Mouse (Mus musculus) hindbrain, embryonic 15.5 days (tissue): Measurements from ENCODE around the gene Ttc28. TPM values are rescaled to one million over a fixed set of nuclear protein-coding genes. Genes with fewer than 3 reads are reported as not detected.
"Not testable (repeated sequence)": the region's sequence is repeated elsewhere in the genome, so short reads cannot be mapped to it uniquely, and the experiment has no call there.

Experiments used
- ATAC-seq: fragments of 200-750 bp; cut with Nextera tagmentation; 2 replicates; pipeline ENCODE4 v1.8.0; 2017; ENCODE audit warnings: low read depth, moderate number of reproducible peaks, moderate TSS enrichment; ENCODE audit not compliant: low FRiP score
- H3K27ac ChIP-seq: fragments of 300-500 bp; sonication (generic); replicated peaks from 2 replicates; pipeline ENCODE4 v1.5.1; 2015; ENCODE audit warnings: mild to moderate bottlenecking, inconsistent platforms
- H3K27me3 ChIP-seq: fragments of 300-500 bp; sonication (generic); 2 replicates; pipeline ENCODE4 v1.6.1; 2015; ENCODE audit warnings: control low read depth, inconsistent platforms
- H3K36me3 ChIP-seq: fragments of 300-500 bp; sonication (generic); 2 replicates; pipeline ENCODE4 v1.6.1; 2015; ENCODE audit warnings: control low read depth, inconsistent platforms
- H3K4me1 ChIP-seq: fragments of 300-500 bp; sonication (generic); replicated peaks from 2 replicates; pipeline ENCODE4 v1.6.1; 2015; ENCODE audit warnings: control low read depth, inconsistent platforms
- H3K4me2 ChIP-seq: fragments of 300-500 bp; sonication (generic); 2 replicates; pipeline ENCODE4 v1.6.1; 2015; ENCODE audit warnings: moderate library complexity, mild to moderate bottlenecking, inconsistent platforms
- H3K4me3 ChIP-seq: fragments of 300-500 bp; sonication (generic); 2 replicates; pipeline ENCODE4 v1.5.1; 2015; ENCODE audit warnings: mild to moderate bottlenecking, inconsistent platforms
- H3K9ac ChIP-seq: fragments of 300-500 bp; sonication (generic); 2 replicates; pipeline ENCODE4 v1.6.1; 2015; ENCODE audit warnings: inconsistent platforms
- H3K9me3 ChIP-seq: fragments of 300-500 bp; sonication (generic); 2 replicates; pipeline ENCODE4 v1.6.1; 2016; ENCODE audit warnings: control low read depth, inconsistent platforms
- WGBS: fragments of 180-500 bp; shearing (Covaris S2); methylation state at CpG from one replicate; pipeline ENCODE4 v1.1.7; 2015; 5-methylcytosine and 5-hydroxymethylcytosine counted together
- polyA plus RNA-seq: library from polyadenylated mRNA; unstranded; fragments of >200 nt; fragmentation: Nextera tagmentation; extraction: Ambion mirVana; gene quantifications from 2 replicates; pipeline ENCODE4 v1.2.1, GENCODE M21; 2015

The Ttc28 gene
- polyA plus RNA-seq, 1 experiment from 2014 or later: 20.5 TPM

DNA sequence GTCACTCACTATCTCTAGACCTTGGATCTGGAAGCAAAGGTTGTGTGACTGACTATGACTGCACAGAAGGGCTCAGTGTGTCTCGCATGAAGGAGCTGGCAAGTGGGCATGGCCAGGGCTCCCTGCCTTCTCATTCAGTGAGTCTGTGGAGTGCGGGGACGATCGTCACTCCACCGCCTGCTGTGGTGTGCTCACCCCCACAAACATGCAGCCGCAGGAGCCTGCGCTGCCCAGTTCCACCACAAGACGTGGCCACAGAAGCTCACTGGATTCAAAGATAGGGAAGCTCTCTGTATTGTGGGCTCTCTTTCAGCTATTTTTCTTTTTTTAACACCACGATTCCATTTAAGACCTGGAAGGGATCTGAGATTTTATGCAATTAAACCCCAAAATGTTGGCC, 374.8 kb downstream of the Ttc28 start:
- no peak overlapping the region for H3K9ac ChIP-seq
- 56% methylated on average over 9 of the region's 9 CpGs for WGBS

DNA sequence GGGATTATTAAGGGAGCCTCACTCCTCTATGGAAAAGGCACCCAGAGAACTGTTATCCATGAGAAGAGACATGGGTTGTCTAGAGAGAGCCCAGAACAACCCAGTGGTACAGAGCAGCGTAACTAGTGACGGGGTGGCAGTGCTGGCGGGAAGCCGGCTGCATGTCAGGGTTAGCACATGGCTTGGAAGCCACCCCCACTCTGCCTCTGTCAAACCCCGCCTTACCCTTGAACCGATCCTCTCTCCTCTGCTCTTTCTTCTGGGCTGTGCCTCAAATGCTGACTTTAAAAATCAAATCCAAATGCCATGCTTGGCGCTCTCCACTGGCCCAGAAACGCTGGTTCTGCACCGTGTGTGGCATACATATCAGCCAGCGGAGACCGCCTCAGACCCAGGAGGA, 375.2 kb downstream of the Ttc28 start:
- Histone ChIP-seq H3K4me1 (peaks cover 46% of the 10 kb centered on the region), H3K36me3 (no peaks in the 10 kb centered on the region), H3K4me3 (no peak overlapping the region), H3K4me2 (no peak overlapping the region), H3K9me3 (no peaks in the 10 kb centered on the region), H3K27me3 (no peaks in the 10 kb centered on the region), H3K9ac (no peak overlapping the region), H3K27ac (peak overlapping the region; percentile 86)
- peak; percentile 3; the same call in 1 of the 2 replicates for ATAC-seq
- 59% methylated on average over 11 of the region's 11 CpGs for WGBS

More for the DNA sequence above, 374.8 kb downstream of the Ttc28 start:
- Histone ChIP-seq H3K4me3 (no peak overlapping the region), H3K36me3 (no peaks in the 10 kb centered on the region), H3K4me2 (no peak overlapping the region), H3K9me3 (no peaks in the 10 kb centered on the region), H3K27me3 (no peaks in the 10 kb centered on the region), H3K4me1 (peaks cover 46% of the 10 kb centered on the region), H3K27ac (peak overlapping the region; percentile 59; the same call in 1 of the 2 replicates)
- ATAC-seq: no peak

DNA sequence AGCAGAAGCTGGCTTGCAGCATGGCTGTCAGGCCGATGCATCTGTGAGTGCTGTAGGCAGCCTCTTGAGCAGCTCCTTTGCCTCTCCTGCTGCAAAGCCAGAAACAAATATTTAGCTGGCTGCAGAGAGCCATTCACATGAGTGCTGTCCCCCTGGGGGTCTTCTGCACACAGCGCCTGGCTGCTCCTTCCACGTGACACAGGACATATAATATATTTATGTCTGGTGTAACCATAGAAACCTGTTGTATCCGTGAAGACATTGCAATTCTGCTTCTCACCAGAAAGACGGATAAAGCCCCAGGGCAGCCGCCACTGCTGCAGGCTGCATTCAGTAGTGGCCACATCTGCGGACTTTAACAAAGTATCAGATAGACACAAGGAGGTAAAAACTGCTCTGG, 376.6 kb downstream of the Ttc28 start:
- Histone ChIP-seq H3K4me3 (0 out of 2 replicates have a peak overlapping the region, but pooled peaks have one; percentile 10), H3K27me3 (no peaks in the 10 kb centered on the region), H3K9ac (peak overlapping the region; percentile 38), H3K4me2 (peak overlapping the region; percentile 46), H3K36me3 (no peaks in the 10 kb centered on the region), H3K4me1 (peaks cover 46% of the 10 kb centered on the region), H3K27ac (peak overlapping the region; percentile 86), H3K9me3 (no peaks in the 10 kb centered on the region)
- WGBS: 5% methylated on average over 7 of the region's 7 CpGs
- ATAC-seq: peak; percentile 63

DNA sequence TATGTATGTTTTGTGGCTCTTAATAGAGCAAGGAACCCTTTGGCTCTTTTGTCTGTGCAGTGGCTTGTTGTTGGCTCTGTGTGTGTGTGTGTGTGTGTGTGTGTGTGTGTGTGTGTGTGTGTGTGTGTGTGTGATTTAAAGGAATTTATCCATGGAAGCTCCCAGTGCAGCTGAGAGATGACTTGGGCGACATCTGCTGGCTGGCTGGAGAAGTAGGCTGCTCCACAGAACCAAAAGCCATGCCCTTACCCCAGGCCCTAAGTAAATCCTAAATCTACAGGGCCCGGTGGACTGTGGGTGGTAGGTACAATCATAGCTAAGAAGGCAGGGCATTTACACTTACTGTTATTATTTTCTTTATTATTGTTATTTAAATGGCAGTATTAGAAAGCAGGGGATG, 377.5 kb downstream of the Ttc28 start:
- 2% methylated on average over 2 of the region's 2 CpGs for WGBS
- Histone ChIP-seq H3K9me3 (no peaks in the 10 kb centered on the region), H3K36me3 (no peaks in the 10 kb centered on the region), H3K27ac (peak overlapping the region; percentile 86), H3K4me3 (no peak overlapping the region), H3K9ac (0 out of 2 replicates have a peak overlapping the region, but pooled peaks have one; percentile 21), H3K27me3 (no peaks in the 10 kb centered on the region), H3K4me1 (peaks cover 53% of the 10 kb centered on the region), H3K4me2 (no peak overlapping the region)
- peak; percentile 36; the same call in 1 of the 2 replicates for ATAC-seq

DNA sequence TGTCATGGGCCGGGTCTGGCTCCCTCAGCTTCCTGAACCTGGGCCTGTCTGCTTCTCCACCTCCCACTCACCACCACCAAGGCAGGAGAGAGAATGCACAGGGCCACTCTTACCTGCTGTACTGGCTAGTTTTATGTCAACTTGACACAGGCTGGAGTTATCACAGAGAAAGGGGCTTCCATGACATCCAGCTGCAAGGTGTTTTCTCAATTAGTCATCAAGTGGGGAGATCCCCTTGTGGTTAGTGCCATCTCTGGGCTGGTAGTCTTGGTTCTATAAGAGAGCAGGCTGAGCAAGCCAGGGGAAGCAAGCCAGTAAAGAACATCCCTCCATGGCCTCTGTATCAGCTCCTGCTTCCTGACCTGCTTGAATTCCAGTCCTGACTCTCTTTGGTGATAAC, 381.6 kb downstream of the Ttc28 start:
- H3K4me1 ChIP-seq: peaks cover 52% of the 10 kb centered on the region
- not testable (repeated sequence) for H3K4me3 ChIP-seq, H3K27ac ChIP-seq, H3K9me3 ChIP-seq, H3K4me2 ChIP-seq, H3K27me3 ChIP-seq, H3K36me3 ChIP-seq, H3K9ac ChIP-seq, ATAC-seq
- 87% methylated on average over 1 of the region's 1 CpGs for WGBS

DNA sequence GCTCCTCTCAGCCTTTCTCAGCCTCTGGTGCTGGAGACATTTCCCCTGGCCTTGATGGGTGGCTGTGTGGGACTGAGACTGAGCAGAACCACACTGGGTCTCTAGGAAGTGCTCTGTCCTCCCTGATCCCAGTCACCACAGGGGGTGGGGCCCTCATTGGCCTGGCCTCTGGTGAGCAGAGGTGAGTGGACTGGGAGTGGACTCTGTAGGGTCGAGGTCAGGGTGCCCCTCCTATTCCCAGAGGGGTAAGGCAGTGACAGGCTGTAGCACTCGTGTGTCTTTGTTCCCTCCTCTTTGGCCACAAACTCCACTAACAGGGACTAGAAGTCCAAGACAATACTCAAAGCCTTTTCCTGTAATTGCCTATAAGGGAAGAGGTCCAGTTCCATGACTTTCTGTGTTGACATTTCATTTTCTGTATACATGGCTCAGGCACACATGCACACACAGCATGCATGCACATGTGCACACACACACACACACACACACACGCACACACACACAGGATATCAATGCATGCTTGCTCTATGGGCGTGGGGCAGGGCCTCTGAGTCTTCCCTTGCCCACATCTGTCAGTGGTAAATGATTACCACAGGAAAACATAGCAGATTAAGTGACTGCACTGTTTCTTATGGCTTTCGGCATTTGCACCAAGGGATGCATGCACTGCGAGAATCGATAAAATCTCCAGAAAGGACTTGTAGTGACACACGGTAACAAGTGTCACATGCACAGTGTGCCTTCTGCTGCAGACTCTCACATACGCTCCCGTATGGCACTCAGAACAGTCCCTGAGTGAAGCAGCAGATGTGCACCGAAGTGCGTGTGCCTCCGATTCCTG, 382.4 kb downstream of the Ttc28 start:
- no peaks in the 10 kb centered on the region for H3K9me3 ChIP-seq
- peak overlapping the region; percentile 81 for H3K27ac ChIP-seq
- H3K4me3 ChIP-seq: no peak overlapping the region
- 56% methylated on average over 13 of the region's 13 CpGs for WGBS
- no peak overlapping the region for H3K4me2 ChIP-seq
- H3K36me3 ChIP-seq: peaks cover 9% of the 10 kb centered on the region
- no peaks in the 10 kb centered on the region for H3K27me3 ChIP-seq
- peak; percentile 31; the same call in 1 of the 2 replicates for ATAC-seq
- H3K9ac ChIP-seq: no peak overlapping the region
- H3K4me1 ChIP-seq: peaks cover 44% of the 10 kb centered on the region

DNA sequence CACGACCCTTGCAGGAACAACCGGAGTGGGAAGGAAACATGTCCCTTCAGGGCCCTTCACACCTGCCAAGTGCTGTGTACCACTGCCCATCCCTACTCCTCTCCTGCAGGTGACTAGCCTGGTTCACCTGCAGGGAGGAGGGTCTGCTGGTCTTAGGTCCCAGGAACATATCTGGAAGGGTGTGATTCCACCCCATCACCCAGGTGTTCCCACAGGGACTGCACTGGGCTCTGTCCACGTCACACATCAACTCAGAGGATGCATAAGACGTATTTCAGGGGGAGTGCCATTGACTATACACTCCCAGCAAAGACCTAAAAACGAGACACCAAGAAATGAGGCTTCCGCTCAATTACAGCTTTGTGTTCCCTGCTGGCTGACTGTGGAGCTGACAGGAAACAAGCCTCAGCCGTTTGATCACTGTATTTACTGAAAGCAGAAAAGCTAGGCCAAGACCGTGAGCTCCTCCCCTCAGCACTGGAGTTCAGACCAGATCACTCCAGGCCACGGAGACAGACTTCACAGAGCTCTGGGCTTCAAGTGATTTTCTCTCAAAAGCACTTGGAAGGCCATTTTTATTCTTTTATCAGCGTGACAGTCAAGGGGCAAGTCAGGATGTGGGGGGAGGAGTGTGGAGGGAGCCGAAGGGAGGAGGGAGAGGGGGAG, 383.1 kb downstream of the Ttc28 start:
- Histone ChIP-seq H3K4me3 (no peak overlapping the region), H3K4me2 (no peak overlapping the region), H3K27ac (peak overlapping the region; percentile 81), H3K9ac (no peak overlapping the region), H3K36me3 (peaks cover 11% of the 10 kb centered on the region), H3K4me1 (peaks cover 38% of the 10 kb centered on the region), H3K9me3 (no peaks in the 10 kb centered on the region), H3K27me3 (no peaks in the 10 kb centered on the region)
- peak; percentile 36; the same call in 1 of the 2 replicates for ATAC-seq
- 13% methylated on average over 11 of the region's 11 CpGs for WGBS

DNA sequence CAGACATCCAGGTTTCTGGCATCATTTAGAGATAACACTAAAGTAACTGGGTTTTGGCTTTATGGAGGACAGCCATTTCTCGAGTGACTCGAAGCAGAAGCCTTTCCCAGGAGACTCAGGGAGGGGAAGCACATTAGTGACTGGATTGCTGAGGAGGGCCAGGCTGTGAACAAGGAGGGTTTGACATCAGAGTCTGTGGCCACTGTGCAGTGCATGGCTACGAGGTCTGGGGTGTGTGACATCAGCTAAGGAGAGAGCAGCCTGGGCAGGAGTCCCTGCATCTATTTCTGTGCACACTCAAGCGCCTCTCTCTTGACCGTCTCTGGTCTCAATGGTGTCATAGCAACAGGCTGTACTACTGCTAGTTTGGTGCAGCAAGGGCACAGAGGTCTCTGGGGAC, 383.8 kb downstream of the Ttc28 start:
- Histone ChIP-seq H3K36me3 (peaks cover 11% of the 10 kb centered on the region), H3K4me2 (no peak overlapping the region), H3K27me3 (no peaks in the 10 kb centered on the region), H3K9me3 (no peaks in the 10 kb centered on the region), H3K27ac (peak overlapping the region; percentile 81), H3K4me3 (no peak overlapping the region), H3K9ac (0 out of 2 replicates have a peak overlapping the region, but pooled peaks have one; percentile 7), H3K4me1 (peaks cover 35% of the 10 kb centered on the region)
- no peak for ATAC-seq
- 17% methylated on average over 5 of the region's 5 CpGs for WGBS

DNA sequence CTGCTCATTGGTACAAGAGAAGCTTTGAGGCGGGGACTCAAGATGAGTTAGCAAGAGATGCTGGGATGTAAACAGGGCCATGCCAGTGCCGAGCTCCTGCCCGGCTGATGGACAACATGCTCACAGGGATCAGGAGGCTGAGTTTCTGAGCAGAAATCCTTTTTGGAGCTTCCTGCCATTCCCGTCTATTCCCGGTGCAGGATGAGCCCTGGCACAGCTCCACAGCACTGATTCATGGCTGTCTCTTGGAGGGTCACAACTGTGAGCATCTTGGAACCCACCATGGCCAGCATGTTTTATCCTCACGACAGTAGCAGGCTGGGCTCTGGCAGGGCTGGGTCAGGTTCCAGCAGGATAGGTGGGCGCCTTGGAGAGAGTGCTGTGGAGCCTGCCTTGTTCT, 384.9 kb downstream of the Ttc28 start:
- Histone ChIP-seq H3K9me3 (no peaks in the 10 kb centered on the region), H3K36me3 (peaks cover 11% of the 10 kb centered on the region), H3K4me2 (no peak overlapping the region), H3K4me3 (no peak overlapping the region), H3K27ac (no peak overlapping the region), H3K9ac (no peak overlapping the region), H3K4me1 (peaks cover 35% of the 10 kb centered on the region), H3K27me3 (no peaks in the 10 kb centered on the region)
- WGBS: 89% methylated on average over 7 of the region's 7 CpGs
- ATAC-seq: no peak

DNA sequence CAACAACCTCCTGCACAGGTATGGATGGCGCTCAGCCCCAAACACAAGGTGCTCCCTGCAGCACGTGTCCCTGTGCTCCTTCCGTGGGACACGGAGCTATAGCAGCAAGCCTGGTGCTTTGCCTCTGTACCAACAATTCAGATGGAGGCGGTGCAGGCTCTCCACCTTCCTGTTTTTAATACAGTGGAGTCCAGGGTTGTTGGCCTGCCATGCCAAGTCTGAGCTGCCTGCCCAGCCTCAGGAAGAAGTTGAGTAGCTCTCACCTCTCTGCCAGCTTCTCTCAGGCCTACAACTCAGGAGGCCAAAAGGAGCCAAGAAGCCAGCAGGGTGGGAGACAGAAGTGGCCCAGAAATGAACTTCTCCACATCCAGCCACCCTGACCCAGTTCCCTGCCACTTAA, 387.1 kb downstream of the Ttc28 start:
- H3K4me1 ChIP-seq: peaks cover 52% of the 10 kb centered on the region

DNA sequence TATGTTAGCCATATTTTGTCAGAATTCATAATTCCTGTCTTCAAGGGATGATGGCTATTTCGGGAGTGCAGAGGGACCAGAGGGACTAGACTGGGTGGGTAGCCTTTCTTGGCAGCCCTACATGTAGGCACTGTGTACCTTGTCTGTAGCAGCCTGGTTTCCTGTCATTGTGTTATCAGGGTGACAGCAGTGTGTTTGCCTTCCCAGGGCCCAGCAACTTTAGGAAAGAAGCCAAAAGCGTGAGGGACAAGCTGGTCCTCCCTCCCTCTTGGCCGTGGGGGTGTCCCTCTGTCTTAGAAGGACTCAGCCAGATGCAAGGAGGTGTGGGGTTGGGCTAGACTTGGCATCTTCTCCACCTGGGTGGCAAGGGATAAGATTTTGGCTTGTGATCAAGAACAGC, 387.5 kb downstream of the Ttc28 start:
- Histone ChIP-seq H3K27me3 (no peaks in the 10 kb centered on the region), H3K4me2 (no peak overlapping the region), H3K27ac (no peak overlapping the region), H3K4me1 (peaks cover 48% of the 10 kb centered on the region), H3K36me3 (peaks cover 19% of the 10 kb centered on the region), H3K4me3 (no peak overlapping the region), H3K9me3 (no peaks in the 10 kb centered on the region), H3K9ac (no peak overlapping the region)
- 79% methylated on average over 3 of the region's 3 CpGs for WGBS
- no peak for ATAC-seq

More for the DNA sequence above, 387.1 kb downstream of the Ttc28 start:
- Histone ChIP-seq H3K36me3 (peaks cover 17% of the 10 kb centered on the region), H3K4me2 (no peak overlapping the region), H3K9me3 (no peaks in the 10 kb centered on the region), H3K27ac (no peak overlapping the region), H3K9ac (no peak overlapping the region), H3K27me3 (no peaks in the 10 kb centered on the region), H3K4me3 (no peak overlapping the region)
- 86% methylated on average over 5 of the region's 5 CpGs for WGBS
- ATAC-seq: no peak

DNA sequence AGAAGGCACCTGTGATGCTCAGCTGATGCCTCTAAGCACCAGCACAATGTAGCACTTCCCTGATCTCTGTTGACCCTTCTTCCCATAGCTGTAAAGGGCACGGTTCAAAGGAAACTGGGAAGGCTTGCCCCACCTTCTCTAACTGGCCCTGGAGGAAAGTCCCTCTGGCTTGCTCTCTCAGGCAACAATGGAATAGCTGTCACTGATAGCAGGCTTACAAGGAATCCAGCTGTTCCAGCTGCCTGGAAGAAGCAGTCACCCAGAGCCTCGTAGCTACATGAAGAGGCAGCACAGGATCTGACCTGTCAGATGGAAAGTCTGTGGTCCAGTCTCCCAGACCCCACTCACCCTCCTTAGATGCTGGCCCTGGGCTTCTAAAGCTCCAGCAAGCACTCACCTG, 389.2 kb downstream of the Ttc28 start:
- H3K27me3 ChIP-seq: no peaks in the 10 kb centered on the region
- H3K27ac ChIP-seq: no peak overlapping the region
- ATAC-seq: no peak
- 27% methylated on average over 2 of the region's 2 CpGs for WGBS
- H3K9ac ChIP-seq: no peak overlapping the region
- H3K36me3 ChIP-seq: peaks cover 23% of the 10 kb centered on the region
- H3K4me1 ChIP-seq: peaks cover 31% of the 10 kb centered on the region
- H3K4me3 ChIP-seq: no peak overlapping the region
- no peaks in the 10 kb centered on the region for H3K9me3 ChIP-seq
- no peak overlapping the region for H3K4me2 ChIP-seq
